8 mouse cellular contexts compared by ENCODE assay signal in genomic region chr15:78184855-78185254, GRCm38 (mm10). TPM values are rescaled to one million over a fixed set of nuclear protein-coding genes. Genes with fewer than 3 reads are reported as not detected.
DNase-seq lines count a peak whose midpoint lies in the region; ATAC-seq lines count a peak whose summit lies in the region.

No protein-coding gene starts in this region.

- peak; percentile 53 for DNase-seq in liver
- DNase-seq in forebrain, embryonic 14.5 days (ENCODE audit: low spot score), result peak; percentile 78
- peak; percentile 61 for DNase-seq in kidney, postnatal 10 days
- DNase-seq in midbrain, embryonic 11.5 days (ENCODE audit: low spot score, missing footprints), result peak; percentile 92
- peak; percentile 66 for DNase-seq in testis, postnatal 10 days (ENCODE audit: low spot score)
- DNase-seq in spleen, postnatal 36 days (ENCODE audit: low spot score in 2 of 2), result no peak

- peaks cover 42% of the 10 kb centered on the region for H3K27me3 ChIP-seq in liver, embryonic 12.5 days (replicated peaks)
- no peaks in the 10 kb centered on the region for H3K27me3 ChIP-seq in forebrain, embryonic 14.5 days (replicated peaks; ENCODE audit: control insufficient read depth, insufficient read depth, low read length)
- H3K27me3 ChIP-seq in midbrain, embryonic 11.5 days (ENCODE audit: control insufficient read depth, insufficient read depth, low read length), result no peaks in the 10 kb centered on the region

- no peaks in the 10 kb centered on the region for H3K4me1 ChIP-seq in liver, embryonic 12.5 days
- peaks cover 16% of the 10 kb centered on the region for H3K4me1 ChIP-seq in forebrain, embryonic 14.5 days (ENCODE audit: control insufficient read depth, insufficient read depth, low read length)
- H3K4me1 ChIP-seq in midbrain, embryonic 11.5 days (ENCODE audit: control insufficient read depth, insufficient read depth, low read length), result no peaks in the 10 kb centered on the region

- H3K9me3 ChIP-seq in liver, embryonic 12.5 days (replicated peaks), result no peaks in the 10 kb centered on the region
- no peaks in the 10 kb centered on the region for H3K9me3 ChIP-seq in forebrain, embryonic 14.5 days (replicated peaks; ENCODE audit: control insufficient read depth, low read length)
- no peaks in the 10 kb centered on the region for H3K9me3 ChIP-seq in midbrain, embryonic 11.5 days (ENCODE audit: control insufficient read depth, low read length)

- H3K36me3 ChIP-seq in liver, embryonic 12.5 days, result no peaks in the 10 kb centered on the region
- no peaks in the 10 kb centered on the region for H3K36me3 ChIP-seq in forebrain, embryonic 14.5 days (ENCODE audit: control insufficient read depth, insufficient read depth, low read length)
- no peaks in the 10 kb centered on the region for H3K36me3 ChIP-seq in midbrain, embryonic 11.5 days (ENCODE audit: control insufficient read depth, insufficient read depth, low read length)

- no peak for ATAC-seq in liver, embryonic 12.5 days
- ATAC-seq in activated CD4-positive, CD25-positive, alpha-beta regulatory T cell, adult 4 months, result peak; percentile 32
- peak; percentile 62 for ATAC-seq in forebrain, embryonic 14.5 days
- peak; percentile 86 for ATAC-seq in midbrain, embryonic 11.5 days (ENCODE audit: low FRiP score)

- H3K4me3 ChIP-seq in liver, embryonic 12.5 days, result no peak overlapping the region
- H3K4me3 ChIP-seq in forebrain, embryonic 14.5 days (ENCODE audit: low read depth, low read length), result no peak overlapping the region
- no peak overlapping the region for H3K4me3 ChIP-seq in midbrain, embryonic 11.5 days (ENCODE audit: low read depth, low read length)

- 3% methylated on average over 10 of the region's 10 CpGs for WGBS in liver, embryonic 12.5 days (ENCODE audit: insufficient replicate concordance)
- WGBS in forebrain, embryonic 14.5 days, result under 1% methylated on average over 10 of the region's 10 CpGs
- 3% methylated on average over 10 of the region's 10 CpGs for WGBS in midbrain, embryonic 11.5 days

- no peak overlapping the region for H3K4me2 ChIP-seq in liver, embryonic 12.5 days
- peak overlapping the region; percentile 18; the same call in 1 of the 2 replicates for H3K4me2 ChIP-seq in forebrain, embryonic 14.5 days (ENCODE audit: low read length)
- H3K4me2 ChIP-seq in midbrain, embryonic 11.5 days, result peak overlapping the region; percentile 37

- no peak overlapping the region for H3K9ac ChIP-seq in liver, embryonic 12.5 days
- H3K9ac ChIP-seq in forebrain, embryonic 14.5 days (ENCODE audit: low read length), result no peak overlapping the region
- H3K9ac ChIP-seq in midbrain, embryonic 11.5 days (ENCODE audit: low read length), result no peak overlapping the region

- no peak overlapping the region for H3K27ac ChIP-seq in liver, embryonic 12.5 days
- no peak overlapping the region for H3K27ac ChIP-seq in forebrain, embryonic 14.5 days (ENCODE audit: low read depth, low read length)
- no peak overlapping the region for H3K27ac ChIP-seq in midbrain, embryonic 11.5 days (ENCODE audit: low read depth, low read length)

RNA-seq across cellular contexts. Expression of gene Ift27, which starts 10.9 kb away (rescaled TPM):
- 45.1 and 46.9 TPM in 2 replicates for polyA plus RNA-seq in liver, embryonic 12.5 days (2016; fragmentation: Nextera tagmentation; extraction: Ambion mirVana)
- 10 to 100 TPM; 58.3 to 71.2 TPM for polyA plus RNA-seq in activated CD4-positive, CD25-positive, alpha-beta regulatory T cell, adult 4 months (2017; shearing (Covaris generic))
- polyA plus RNA-seq in forebrain, embryonic 14.5 days (2014; fragmentation: Nextera tagmentation; extraction: Ambion mirVana), result 137 and 165 TPM in 2 replicates
- polyA plus RNA-seq in midbrain, embryonic 11.5 days (2014; fragmentation: Nextera tagmentation; extraction: Ambion mirVana), result 138 and 148 TPM in 2 replicates

RNA-seq across cellular contexts. Expression of gene Pvalb, which starts 21.3 kb away (rescaled TPM):
- not detected in 2 replicates for polyA plus RNA-seq in liver, embryonic 12.5 days (2016; fragmentation: Nextera tagmentation; extraction: Ambion mirVana)
- not detected for polyA plus RNA-seq in activated CD4-positive, CD25-positive, alpha-beta regulatory T cell, adult 4 months (2017; shearing (Covaris generic))
- 0.19 and 1.3 TPM in 2 replicates for polyA plus RNA-seq in forebrain, embryonic 14.5 days (2014; fragmentation: Nextera tagmentation; extraction: Ambion mirVana)
- not detected in 2 replicates for polyA plus RNA-seq in midbrain, embryonic 11.5 days (2014; fragmentation: Nextera tagmentation; extraction: Ambion mirVana)

RNA-seq across cellular contexts. Expression of gene Ncf4, which starts 59.7 kb away (rescaled TPM):
- 31.4 and 37.5 TPM in 2 replicates for polyA plus RNA-seq in liver, embryonic 12.5 days (2016; fragmentation: Nextera tagmentation; extraction: Ambion mirVana)
- 100 to 1,000 TPM; 178 to 188 TPM for polyA plus RNA-seq in activated CD4-positive, CD25-positive, alpha-beta regulatory T cell, adult 4 months (2017; shearing (Covaris generic))
- 1.1 TPM in 2 replicates for polyA plus RNA-seq in forebrain, embryonic 14.5 days (2014; fragmentation: Nextera tagmentation; extraction: Ambion mirVana)
- 6.9 and 7.9 TPM in 2 replicates for polyA plus RNA-seq in midbrain, embryonic 11.5 days (2014; fragmentation: Nextera tagmentation; extraction: Ambion mirVana)

Comparison
In these comparisons a context has a peak if more than half of its experiments do, and no peak if none do; other contexts are left out.
1. DNase-seq: peak in liver (single experiment), forebrain, embryonic 14.5 days (single experiment), kidney, postnatal 10 days (single experiment), midbrain, embryonic 11.5 days (single experiment) and testis, postnatal 10 days (single experiment); none in spleen, postnatal 36 days (0 of 2).